Comparison of ENCODE assay signal across 11 mouse cellular contexts in the genomic region with DNA sequence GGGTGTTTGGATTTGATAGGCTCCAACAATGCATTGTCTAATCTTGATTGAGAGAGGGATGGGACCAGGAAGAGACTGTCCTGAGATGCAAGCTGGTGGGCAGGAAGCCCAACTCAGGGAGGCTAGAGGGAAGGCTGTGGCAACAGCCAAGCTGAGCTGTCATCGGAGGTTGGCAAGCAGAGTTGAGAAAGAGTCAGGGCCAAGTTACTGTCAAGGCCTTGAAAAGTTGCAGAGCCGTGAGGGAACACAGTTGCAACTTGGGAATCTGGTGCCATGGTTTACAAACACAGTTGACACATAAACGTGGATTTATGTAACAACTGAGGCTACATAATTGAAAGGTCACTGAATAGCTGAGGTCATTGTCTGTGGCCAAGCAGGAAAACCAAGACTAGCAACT.
DNase-seq lines count a peak whose midpoint lies in the region; ATAC-seq lines count a peak whose summit lies in the region.
"Had no signal": no experiment of that assay in that cellular context is flagged by ENCODE, and none has a peak within 500 bp of the region (broad histone marks: within the 10 kb centered on the region; RNA-seq: fewer than 3 reads in every experiment).

No protein-coding gene starts in this region.

- no peak overlapping the region for H3K4me3 ChIP-seq in kidney, embryonic 14.5 days (ENCODE audit: low read length)
- no peak overlapping the region for H3K4me3 ChIP-seq in lung, embryonic 16.5 days (ENCODE audit: low read length)
- no peak overlapping the region for H3K4me3 ChIP-seq in intestine, embryonic 16.5 days (ENCODE audit: low read length)
- H3K4me3 ChIP-seq: embryonic facial prominence, embryonic 13.5 days; limb, embryonic 15.5 days had no signal

- intact Hi-C loops in gastrocnemius, postnatal 36 days (cut with DNase I): no loop called here

- no peaks in the 10 kb centered on the region for H3K4me1 ChIP-seq in kidney, embryonic 14.5 days (ENCODE audit: control insufficient read depth, insufficient read depth, low read length)
- H3K4me1 ChIP-seq in lung, embryonic 16.5 days (replicated peaks; ENCODE audit: control insufficient read depth, insufficient read depth, low read length): peaks cover 23% of the 10 kb centered on the region
- no peaks in the 10 kb centered on the region; the same call in 1 of the 2 replicates for H3K4me1 ChIP-seq in intestine, embryonic 16.5 days (ENCODE audit: control insufficient read depth, insufficient read depth, low read length)

- H3K27ac ChIP-seq in kidney, embryonic 14.5 days (ENCODE audit: low read depth, low read length): no peak overlapping the region
- no peak overlapping the region for H3K27ac ChIP-seq in lung, embryonic 16.5 days (ENCODE audit: low read length)
- H3K27ac ChIP-seq in intestine, embryonic 16.5 days (ENCODE audit: low read length): no peak overlapping the region
- H3K27ac ChIP-seq: embryonic facial prominence, embryonic 13.5 days; limb, embryonic 15.5 days had no signal

- no peaks in the 10 kb centered on the region for H3K36me3 ChIP-seq in kidney, embryonic 14.5 days (ENCODE audit: control insufficient read depth, insufficient read depth, low read length)
- H3K36me3 ChIP-seq in lung, embryonic 16.5 days (ENCODE audit: control insufficient read depth, insufficient read depth, low read length): no peaks in the 10 kb centered on the region
- no peaks in the 10 kb centered on the region for H3K36me3 ChIP-seq in intestine, embryonic 16.5 days (ENCODE audit: control insufficient read depth, insufficient read depth, low read length)
- H3K36me3 ChIP-seq: embryonic facial prominence, embryonic 13.5 days; limb, embryonic 15.5 days had no signal

- no peak overlapping the region for H3K9ac ChIP-seq in kidney, embryonic 14.5 days (ENCODE audit: low read depth, low read length)
- H3K9ac ChIP-seq in lung, embryonic 16.5 days (ENCODE audit: low read length): no peak overlapping the region
- H3K9ac ChIP-seq in intestine, embryonic 16.5 days (ENCODE audit: low read depth, low read length): no peak overlapping the region
- H3K9ac ChIP-seq: embryonic facial prominence, embryonic 13.5 days; limb, embryonic 15.5 days had no signal

- no peaks in the 10 kb centered on the region for H3K27me3 ChIP-seq in kidney, embryonic 14.5 days (ENCODE audit: control insufficient read depth, insufficient read depth, low read length)
- no peaks in the 10 kb centered on the region for H3K27me3 ChIP-seq in lung, embryonic 16.5 days (ENCODE audit: control insufficient read depth, insufficient read depth, low read depth, low read length)
- H3K27me3 ChIP-seq in intestine, embryonic 16.5 days (replicated peaks; ENCODE audit: control insufficient read depth, insufficient read depth, low read length): no peaks in the 10 kb centered on the region
- H3K27me3 ChIP-seq: embryonic facial prominence, embryonic 13.5 days; limb, embryonic 15.5 days; Patski had no signal

- ATAC-seq in kidney, embryonic 14.5 days (ENCODE audit: low FRiP score, low TSS enrichment): no peak
- ATAC-seq in lung, embryonic 16.5 days (ENCODE audit: low read depth): peak; percentile 85
- no peak for ATAC-seq in intestine, embryonic 16.5 days
- ATAC-seq: Patski had no signal

- 71% methylated on average over 3 of the region's 3 CpGs for WGBS in kidney, embryonic 14.5 days
- 40% methylated on average over 3 of the region's 3 CpGs for WGBS in lung, embryonic 16.5 days
- WGBS in intestine, embryonic 16.5 days: 48% methylated on average over 3 of the region's 3 CpGs

- H3K4me2 ChIP-seq in kidney, embryonic 14.5 days (replicated peaks; ENCODE audit: low read depth, low read length): no peak overlapping the region
- H3K4me2 ChIP-seq in lung, embryonic 16.5 days (ENCODE audit: low read depth, low read length): no peak overlapping the region
- H3K4me2 ChIP-seq in intestine, embryonic 16.5 days (ENCODE audit: low read depth, low read length): no peak overlapping the region
- H3K4me2 ChIP-seq: embryonic facial prominence, embryonic 13.5 days; limb, embryonic 15.5 days had no signal

- peak; percentile 15 for DNase-seq in kidney, adult 11 months
- DNase-seq in adrenal gland, adult 18-20 months (ENCODE audit: low spot score in 2 of 2): peak; percentile 34 to 56
- DNase-seq in gastrocnemius, postnatal 36 days: peak; percentile 64 to 73
- DNase-seq in spleen, postnatal 36 days (ENCODE audit: low spot score in 2 of 2): no peak
- DNase-seq in neural tube, embryonic 10.5 days (ENCODE audit: extremely low spot score, low spot score): no peak

- 0 out of 2 replicates have a peak, but pooled peaks cover 2% of the 10 kb centered on the region for H3K9me3 ChIP-seq in kidney, embryonic 14.5 days (ENCODE audit: control insufficient read depth, low read length)
- no peaks in the 10 kb centered on the region for H3K9me3 ChIP-seq in lung, embryonic 16.5 days (ENCODE audit: control insufficient read depth, low read length)
- H3K9me3 ChIP-seq in intestine, embryonic 16.5 days (ENCODE audit: control insufficient read depth, low read length): no peaks in the 10 kb centered on the region
- H3K9me3 ChIP-seq: embryonic facial prominence, embryonic 13.5 days; limb, embryonic 15.5 days had no signal

Comparison
In these comparisons a context has a peak if more than half of its experiments do, and no peak if none do; other contexts are left out.
1. DNase-seq: peak in kidney, adult 11 months (single experiment), adrenal gland, adult 18-20 months (2 of 2) and gastrocnemius, postnatal 36 days (2 of 2); none in spleen, postnatal 36 days (0 of 2) and neural tube, embryonic 10.5 days (single experiment).